Mouse (Mus musculus): ENCODE data around the gene Slc2a8. TPM values are rescaled to one million over a fixed set of nuclear protein-coding genes. Genes with fewer than 3 reads are reported as not detected.
A peak's percentile ranks its signal among the peaks of the same experiment; 100 is the strongest.

Slc2a8 gene
- total RNA-seq, 2 experiments from 2014 or later: 15.7 to 17.2 TPM

DNA sequence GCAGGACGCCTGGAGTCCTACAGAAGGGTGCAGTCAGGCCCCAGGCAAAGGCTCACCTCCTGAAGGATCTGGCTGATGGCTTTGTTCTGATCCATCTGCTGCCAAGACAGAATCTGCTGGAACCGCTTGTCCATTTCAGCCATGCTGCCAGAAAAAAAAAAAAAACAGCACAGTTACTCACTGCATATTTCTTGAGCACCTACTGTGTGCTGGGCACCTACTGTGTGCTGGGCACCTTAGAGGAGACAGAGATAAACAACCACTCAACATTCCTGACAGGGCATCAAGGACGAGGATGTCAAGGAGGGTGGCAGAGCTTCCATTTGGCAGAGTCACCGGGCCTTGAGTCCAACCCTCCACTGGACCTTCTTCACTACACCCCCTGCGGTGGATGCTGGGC, 43.1 kb downstream of the Slc2a8 start:
- DNase-seq (ENCODE audit: low spot score in 2 of 2): no peak

DNA sequence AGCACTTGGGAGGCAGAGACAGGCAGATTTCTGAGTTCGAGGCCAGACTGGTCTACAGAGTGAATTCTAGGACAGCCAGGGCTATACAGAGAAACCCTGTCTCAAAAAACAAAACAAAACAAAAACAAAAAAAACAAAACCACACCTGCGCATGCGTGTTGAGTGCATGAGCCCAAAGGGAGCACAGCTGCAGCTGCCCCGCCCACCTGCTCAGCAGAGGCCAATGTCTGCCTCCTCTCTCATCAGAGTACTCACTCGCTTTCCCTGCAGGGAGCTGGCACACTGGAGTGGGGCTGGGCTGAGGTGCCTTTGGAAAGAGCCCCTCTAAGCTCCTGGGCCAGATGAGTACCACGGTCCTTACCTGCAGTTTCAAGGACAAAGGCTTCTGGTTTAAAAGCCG, 50.2 kb downstream of the Slc2a8 start:
- DNase-seq (ENCODE audit: low spot score in 2 of 2): no peak

DNA sequence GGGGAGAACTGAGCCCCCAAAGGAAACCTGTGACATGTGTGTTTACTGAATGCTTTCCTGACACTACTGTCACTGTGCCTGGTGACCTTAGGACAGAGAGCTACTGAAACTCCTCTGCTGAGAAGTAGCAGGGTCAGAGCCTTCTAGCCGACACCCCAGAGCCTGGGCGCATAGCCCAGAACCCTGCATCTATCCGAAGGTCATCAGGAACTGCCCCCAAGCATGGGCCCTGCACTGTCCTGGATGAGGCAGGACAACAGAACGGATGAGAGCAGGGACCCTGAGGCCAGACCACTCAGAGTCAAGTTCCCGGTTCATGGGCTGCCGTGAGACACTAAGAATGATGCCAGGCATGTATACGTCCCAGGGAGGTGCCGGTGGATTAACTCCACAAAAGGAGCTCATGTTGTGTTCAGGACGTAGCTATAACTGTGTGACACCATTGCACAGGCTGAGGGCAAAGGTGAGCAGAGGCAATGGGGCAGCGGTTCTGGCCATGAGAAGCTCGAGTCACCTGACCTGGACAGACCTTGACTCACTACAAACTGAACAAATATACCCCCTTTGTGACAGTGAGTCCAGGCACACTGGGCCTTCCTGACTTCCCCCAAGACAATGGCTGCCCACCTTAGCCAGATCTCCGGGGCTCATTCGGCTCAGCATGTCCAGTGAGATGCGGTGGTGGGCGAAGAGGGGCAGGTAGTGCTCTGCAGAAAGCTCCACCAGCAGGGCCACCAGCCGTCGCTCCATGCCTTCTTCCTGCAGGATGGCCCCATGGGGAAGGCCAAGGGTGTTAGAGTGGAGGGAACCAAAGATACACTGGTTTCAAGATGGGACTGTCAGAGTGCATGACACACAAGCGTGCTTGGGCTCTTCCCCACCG, 52.7 kb downstream of the Slc2a8 start:
- DNase-seq (ENCODE audit: low spot score in 2 of 2): no peak

DNA sequence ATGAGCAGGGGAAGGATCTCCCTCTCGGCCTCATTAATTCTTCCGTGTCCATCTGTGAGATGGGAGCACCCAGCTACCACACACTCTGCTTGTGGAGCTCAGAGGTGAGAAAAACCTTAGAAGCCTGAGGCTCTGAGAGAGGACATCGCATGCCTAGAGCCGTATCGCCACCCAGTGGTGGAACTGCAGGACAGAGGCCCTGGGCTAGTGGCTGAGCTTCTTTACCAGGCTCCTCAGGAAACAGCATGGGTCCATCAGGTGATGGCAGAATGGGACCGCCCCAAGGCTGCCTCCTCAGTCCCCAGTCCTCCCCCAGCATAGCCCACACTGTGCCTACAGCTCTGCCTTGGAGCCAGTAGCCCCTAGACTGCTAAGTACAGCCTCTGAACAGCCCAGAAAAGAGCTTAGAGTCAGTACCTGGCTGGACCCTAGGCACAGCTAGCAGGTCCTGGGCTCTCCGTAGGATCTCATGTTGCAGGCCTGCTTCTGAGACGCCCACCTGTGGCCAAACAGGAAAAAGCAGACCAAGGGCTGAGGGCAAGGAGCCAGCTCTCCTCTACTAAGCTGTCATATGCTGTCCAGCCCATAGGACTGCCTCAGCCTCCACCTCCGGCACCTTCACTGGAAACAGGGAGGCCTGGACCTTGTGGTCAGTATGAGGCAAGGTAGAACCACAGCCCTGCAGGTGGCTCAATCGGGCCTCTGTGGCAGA, 53.5 kb downstream of the Slc2a8 start:
- DNase-seq (ENCODE audit: low spot score in 2 of 2): peak; percentile 42 to 69

DNA sequence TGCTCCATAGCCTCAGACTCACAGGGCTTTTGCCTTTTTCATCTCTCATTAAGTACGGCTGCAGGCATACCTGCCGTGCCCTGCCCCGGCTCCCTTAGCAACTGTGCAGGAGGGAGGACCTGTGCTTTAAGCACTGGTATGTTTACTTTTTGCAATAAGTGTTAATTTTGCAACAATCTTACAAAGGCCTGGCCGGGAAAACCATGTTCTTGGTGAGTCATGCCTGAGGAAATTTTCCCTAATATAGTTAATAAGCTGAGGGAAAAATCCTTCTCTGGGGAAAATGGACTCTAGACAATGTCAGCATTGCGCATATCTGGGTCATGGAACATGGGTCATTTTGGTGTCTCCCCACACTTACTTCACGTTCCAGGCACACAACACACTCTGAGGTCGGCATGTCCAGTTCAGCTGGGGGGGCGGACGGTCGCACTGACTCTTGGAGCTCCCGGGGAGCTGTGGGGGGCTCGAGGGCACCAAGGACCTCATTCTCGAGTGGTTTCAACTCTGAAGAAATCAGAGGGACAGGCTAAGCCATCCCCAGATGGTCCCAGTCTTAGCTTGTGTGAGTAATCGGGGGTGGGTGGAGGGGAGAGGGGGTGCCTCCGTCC, 54.2 kb downstream of the Slc2a8 start:
- DNase-seq (ENCODE audit: low spot score in 2 of 2): no peak

DNA sequence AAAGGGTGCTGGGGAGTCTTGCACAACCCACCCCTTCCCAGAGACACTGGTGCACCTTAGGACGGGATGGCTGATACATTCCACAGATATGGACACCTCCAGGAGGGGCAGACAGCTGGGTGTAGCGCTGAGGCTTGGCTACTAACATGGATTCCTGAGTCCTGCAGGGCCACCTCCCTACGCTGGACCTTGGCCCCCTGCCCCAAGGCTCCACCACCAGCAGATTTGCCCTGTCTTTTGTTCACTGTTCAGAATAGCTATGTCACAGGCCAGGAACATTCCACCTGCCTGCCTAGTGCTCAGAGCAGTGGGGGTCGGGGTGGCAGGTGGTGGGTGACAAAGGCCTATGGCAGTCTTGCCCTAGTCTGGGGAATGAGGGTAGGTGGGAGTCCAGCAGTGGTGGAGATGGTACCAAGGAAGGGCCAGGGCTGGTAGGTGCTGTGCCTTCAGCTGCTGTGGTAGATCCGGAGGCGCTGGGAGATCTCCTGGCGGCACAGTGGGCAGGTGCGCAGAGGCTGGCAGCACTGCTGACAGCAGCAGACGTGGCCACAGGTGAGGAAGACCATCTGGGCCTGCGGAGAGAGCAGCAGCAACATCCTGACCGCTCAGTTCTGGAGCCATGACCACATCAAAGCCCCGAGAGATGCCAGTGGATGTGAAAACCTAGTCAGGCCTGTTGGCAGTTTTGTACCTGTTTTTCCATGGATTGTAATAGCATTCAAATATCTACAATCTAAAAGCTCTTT, 55.4 kb downstream of the Slc2a8 start:
- no peak for DNase-seq (ENCODE audit: low spot score in 2 of 2)

DNA sequence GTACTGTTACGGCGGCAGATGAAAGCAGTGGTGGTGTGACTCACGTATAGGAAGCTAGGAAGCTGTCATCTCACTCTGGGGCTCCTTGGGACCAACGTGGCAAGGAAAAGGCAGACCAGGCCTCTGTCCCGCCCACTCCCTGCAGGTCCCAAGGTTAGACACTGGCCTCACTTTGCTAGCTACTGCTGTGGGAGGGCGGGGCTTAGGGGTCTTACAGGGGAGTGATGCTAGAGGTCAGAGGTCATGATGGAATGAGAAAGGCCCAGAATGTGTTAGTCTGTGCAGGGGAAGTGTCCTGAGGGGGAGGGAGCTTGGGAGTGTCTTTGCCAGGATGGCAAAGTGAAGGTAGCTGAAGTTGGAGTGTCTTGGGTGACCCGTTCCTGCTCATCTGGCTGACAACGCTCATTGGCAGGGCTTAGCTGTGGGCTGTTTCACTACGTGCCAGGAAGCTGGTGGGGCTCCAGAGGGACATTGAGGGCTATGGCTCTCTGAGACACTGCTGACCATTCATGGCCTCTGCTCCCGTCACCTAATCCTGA, 57.5 kb downstream of the Slc2a8 start:
- DNase-seq (ENCODE audit: low spot score in 2 of 2): no peak

DNA sequence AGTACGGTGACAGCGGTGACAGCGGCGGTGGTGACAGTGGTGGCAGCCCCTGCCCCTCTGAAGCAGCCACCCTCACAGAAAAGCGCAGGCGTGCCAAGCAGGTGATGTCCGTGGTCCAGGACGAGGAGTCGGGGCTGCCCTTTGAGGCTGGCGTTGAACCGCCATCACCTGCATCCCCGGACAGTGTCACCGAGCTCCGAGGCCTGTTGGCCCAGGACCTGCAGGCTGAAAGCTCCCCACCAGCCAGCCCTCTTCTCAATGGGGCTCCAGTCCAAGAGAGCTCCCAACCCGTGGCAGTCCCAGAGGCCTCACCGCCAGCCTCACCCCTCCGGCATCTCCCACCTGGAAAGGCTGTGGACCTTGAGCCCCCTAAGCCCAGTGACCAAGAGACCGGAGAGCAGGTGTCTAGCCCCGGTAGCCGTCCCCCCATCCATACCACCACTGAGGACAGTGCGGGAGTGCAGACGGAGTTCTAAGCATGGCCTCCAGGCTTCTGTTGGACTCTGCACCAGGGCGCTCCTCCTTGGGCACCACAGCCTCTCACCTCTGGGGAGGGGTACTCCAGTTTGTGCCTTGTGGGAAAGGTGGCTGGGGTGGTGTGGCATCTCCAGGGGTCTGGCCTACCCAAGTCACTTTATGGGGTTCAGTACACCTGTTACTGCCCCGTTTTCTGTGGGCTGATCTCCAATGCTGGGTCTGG, 58.2 kb downstream of the Slc2a8 start:
- DNase-seq (ENCODE audit: low spot score in 2 of 2): no peak

Other genes starting within 250 kb of the Slc2a8 start
- gene 6330409D20Rik, start 241.1 kb downstream of the Slc2a8 start, total RNA-seq (2021): not detected
- gene Tor2a, start 224.8 kb downstream of the Slc2a8 start, total RNA-seq (2021): 10 to 100 TPM; 18.2 to 22.3 TPM
- under 1 TPM; 0.13 to 0.26 TPM for gene Ttc16, start 206.4 kb downstream of the Slc2a8 start, total RNA-seq (2021)
- 1 to 10 TPM; 5.4 to 9.9 TPM for gene Ptrh1, start 206.3 kb downstream of the Slc2a8 start, total RNA-seq (2021)
- gene Cfap157, start 197.7 kb downstream of the Slc2a8 start, total RNA-seq (2021): under 1 TPM in 1 of 2 experiments, not detected in 1; 0.16 TPM
- gene Stxbp1, start 134.8 kb downstream of the Slc2a8 start, total RNA-seq (2021): 10 to 100 TPM; 22.1 to 36.6 TPM
- 10 to 100 TPM; 19.1 to 32.7 TPM for gene Fam129b, start 106.0 kb downstream of the Slc2a8 start, total RNA-seq (2021)
- gene Rpl12, start 20.5 kb downstream of the Slc2a8 start, total RNA-seq (2021): 100 to 1,000 TPM; 162 to 167 TPM
- 10 to 100 TPM; 16.6 to 23.4 TPM for gene Lrsam1, start 20.5 kb downstream of the Slc2a8 start, total RNA-seq (2021)
- 10 to 100 TPM; 11.4 to 16.1 TPM for gene Garnl3, start 149.6 kb upstream of the Slc2a8 start, total RNA-seq (2021)
- 10 to 100 TPM; 19.6 to 29.9 TPM for gene Angptl2, start 234.0 kb upstream of the Slc2a8 start, total RNA-seq (2021)